Mouse (Mus musculus): ENCODE measurements around the gene Sucnr1.

- TF ChIP-seq CTCF (IDR thresholded peaks at IDR 0.05; ENCODE audit: insufficient read depth, low read depth, low read length) (no peak), POLR2A (IDR thresholded peaks at IDR 0.05; ENCODE audit: insufficient read depth, low read depth, low read length) (no peak)
Observed at GRCm38 (mm10) chr3:60078883-60079415, 2.7 kb upstream of the Sucnr1 start.
